Mouse (Mus musculus): ENCODE measurements at regions not wholly inside any gene's neighbourhood (a gene's known extent, or its start where the extent isn't known, plus 50 kb on each side); places are given as distances from the start of the nearest gene placed in this dataset.
A peak's percentile ranks its signal among the peaks of the same experiment; 100 is the strongest.

DNA sequence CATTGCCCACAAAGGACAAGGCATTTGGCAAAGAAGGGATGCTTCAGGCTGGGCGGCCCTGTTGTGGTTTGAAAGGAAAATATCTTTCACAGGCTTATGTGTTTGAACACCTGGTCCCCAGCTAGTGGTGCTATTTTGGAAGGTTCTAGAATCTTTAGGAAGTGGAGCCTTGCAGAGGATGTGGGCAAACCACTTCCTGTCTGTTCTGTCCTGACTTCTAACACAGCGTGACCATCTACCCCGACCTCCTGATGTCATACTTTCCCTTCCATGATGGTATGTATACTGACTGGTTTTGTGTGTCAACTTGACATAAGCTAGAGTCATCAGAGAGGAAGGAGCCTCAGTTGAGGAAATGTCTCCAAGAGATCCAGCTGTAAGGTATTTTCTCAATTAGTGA, 97.2 kb upstream of the Cops8 start:
- DNase-seq (ENCODE audit: low spot score) = no peak

GRCm38 (mm10) chr1:90506582-90506981, 96.2 kb upstream of the Cops8 start:
- no peak for DNase-seq (ENCODE audit: low spot score)

DNA sequence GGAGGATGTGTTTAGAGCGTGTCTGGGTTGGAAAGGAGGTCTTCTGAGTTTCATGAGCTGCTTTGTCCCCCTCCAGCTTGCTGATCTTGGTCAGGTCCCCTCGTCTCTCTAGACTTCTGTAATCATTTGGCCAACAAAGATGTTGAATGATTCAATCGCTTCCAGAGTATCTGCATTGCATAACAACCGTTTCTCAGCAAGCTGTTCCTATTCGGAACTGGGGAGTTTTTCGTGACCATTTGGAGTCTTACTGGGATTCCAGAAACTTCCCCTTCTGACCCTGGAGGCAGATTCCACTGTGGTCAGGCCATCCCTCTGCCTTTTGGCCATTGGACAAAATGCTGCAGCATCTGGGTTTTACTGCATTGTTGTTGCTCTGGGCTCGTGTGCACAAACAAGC, 93.4 kb upstream of the Cops8 start:
- DNase-seq (ENCODE audit: low spot score) = no peak

DNA sequence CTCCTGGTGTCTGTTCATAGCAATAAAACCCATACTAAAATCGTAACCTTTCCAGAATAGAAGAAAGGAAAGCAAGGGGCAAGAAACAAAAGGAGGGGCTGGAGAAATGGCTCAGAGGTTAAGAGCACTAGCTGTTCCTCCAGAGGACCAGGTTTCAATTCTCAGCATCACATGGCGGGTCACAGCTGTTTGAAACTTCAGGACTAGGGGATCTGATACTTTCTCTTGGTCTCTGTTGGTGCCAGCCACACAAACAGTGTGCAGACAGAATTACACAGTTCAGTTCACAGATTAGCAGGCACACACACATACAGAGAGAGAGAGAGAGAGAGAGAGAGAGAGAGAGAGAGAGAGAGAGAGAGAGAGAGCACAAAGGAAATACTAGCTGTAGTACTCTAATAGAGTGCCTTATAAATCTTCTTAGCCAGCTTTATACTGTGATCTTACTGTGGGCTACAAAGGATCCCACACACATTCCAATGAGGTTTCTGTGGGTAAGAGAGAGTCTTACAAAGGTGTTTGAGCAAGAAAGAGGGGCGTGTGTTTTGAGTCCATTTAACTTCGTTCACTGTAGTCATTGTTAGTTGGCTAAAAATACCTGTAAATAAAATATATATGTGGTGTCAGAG, 89.2 kb upstream of the Cops8 start:
- DNase-seq (ENCODE audit: low spot score) = no peak

GRCm38 (mm10) chr1:90514176-90514575, 88.6 kb upstream of the Cops8 start:
- no peak for DNase-seq (ENCODE audit: low spot score)

GRCm38 (mm10) chr1:90518584-90519265, 84.1 kb upstream of the Cops8 start:
- DNase-seq (ENCODE audit: low spot score) = no peak

GRCm38 (mm10) chr1:90519284-90520275, 83.2 kb upstream of the Cops8 start:
- no peak for DNase-seq (ENCODE audit: low spot score)

DNA sequence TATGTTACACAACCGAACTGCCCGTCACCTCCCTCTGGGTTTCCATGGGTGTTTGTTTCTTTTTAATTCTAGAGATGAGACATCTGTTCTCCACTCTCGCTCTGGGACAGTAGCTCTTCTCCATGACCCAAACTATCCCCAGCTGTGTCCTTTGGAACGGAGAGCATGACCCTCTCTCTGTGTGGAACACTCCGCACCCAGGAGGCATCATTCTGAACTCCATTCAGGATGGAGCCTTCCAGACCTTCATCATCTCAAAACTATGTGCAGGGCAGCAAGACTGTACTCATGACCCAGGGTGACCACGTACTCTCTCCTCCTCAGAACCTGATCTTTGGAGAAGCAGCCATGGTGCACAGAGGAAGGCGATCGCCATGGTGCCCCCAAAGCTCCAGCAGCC, 80.5 kb upstream of the Cops8 start:
- DNase-seq (ENCODE audit: low spot score) = peak; percentile 41

- DNase-seq (ENCODE audit: low spot score) = no peak
These were observed 78.0 kb upstream of the Cops8 start for GRCm38 (mm10) chr1:90524641-90525220.

GRCm38 (mm10) chr1:90526311-90526710, 76.5 kb upstream of the Cops8 start:
- DNase-seq (ENCODE audit: low spot score) = no peak

- no peak for DNase-seq (ENCODE audit: low spot score)
These were observed 74.6 kb upstream of the Cops8 start for GRCm38 (mm10) chr1:90527947-90528717.

DNA sequence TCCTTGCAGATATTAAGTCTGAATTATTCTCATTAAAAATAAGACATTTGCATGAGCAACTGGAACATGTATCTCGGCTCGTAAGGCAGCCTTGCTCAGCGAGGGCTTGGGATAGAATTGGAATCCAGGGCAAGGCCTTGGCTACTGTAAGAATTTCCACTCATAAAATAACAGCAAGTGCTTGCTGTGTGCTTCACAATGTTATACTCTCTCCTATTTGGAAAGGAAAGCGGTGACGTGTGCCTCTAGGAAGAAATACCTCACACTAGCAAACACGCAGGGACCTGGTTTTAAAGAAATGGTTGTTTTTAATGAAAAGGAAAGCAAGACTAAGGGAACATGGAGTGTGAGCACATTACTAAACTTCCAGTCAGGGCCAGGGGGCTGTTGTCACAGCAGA, 69.3 kb upstream of the Cops8 start:
- no peak for DNase-seq (ENCODE audit: low spot score)

GRCm38 (mm10) chr1:90536105-90536504, 66.7 kb upstream of the Cops8 start:
- DNase-seq (ENCODE audit: low spot score) = no peak

DNA sequence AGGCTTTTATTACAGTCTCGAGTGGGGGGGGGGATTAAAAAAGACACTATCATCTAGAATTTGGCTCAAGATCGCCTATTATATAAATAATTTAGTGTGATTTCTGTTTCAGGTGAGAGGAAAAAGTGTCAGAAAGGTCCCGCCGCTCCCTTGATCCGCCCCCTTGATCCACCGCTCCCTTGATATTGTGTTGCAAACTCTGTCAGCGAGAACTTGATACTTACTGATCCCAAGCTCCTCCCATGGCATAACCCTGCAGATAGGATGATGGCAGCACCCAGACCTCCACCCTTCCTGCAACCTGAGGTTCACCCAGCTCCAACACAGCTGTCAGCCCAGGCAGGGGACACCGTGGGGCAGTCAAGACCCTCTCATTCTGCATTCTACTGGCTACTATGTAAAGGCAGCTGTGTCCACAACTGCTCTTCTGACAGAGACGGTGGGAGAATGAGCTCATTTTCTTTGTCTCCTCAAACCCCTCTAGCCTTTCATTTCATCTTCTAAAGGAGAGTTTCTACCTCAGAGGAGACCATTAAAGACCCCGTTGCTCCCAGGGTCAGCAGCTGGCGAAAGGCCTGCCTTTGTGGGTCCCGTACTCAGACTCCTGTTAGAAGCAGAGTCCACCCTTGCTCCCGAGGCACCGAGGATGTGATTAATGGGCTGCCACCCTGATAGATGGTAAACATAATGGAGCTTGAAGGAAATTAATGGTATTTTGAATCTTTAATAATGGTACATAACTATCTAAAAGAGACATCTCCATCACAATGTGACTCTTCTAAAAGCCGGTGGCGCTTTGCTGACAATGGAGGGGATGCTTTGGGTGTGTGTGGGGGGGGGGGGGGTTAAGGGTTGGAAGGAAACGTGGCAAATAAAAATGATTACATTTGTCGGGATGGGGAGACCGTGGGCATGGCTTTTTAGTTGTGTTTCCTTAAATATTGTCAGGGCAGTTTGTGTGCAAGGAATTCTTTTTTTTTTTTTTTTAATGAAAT, 58.7 kb upstream of the Cops8 start:
- DNase-seq (ENCODE audit: low spot score) = no peak

DNA sequence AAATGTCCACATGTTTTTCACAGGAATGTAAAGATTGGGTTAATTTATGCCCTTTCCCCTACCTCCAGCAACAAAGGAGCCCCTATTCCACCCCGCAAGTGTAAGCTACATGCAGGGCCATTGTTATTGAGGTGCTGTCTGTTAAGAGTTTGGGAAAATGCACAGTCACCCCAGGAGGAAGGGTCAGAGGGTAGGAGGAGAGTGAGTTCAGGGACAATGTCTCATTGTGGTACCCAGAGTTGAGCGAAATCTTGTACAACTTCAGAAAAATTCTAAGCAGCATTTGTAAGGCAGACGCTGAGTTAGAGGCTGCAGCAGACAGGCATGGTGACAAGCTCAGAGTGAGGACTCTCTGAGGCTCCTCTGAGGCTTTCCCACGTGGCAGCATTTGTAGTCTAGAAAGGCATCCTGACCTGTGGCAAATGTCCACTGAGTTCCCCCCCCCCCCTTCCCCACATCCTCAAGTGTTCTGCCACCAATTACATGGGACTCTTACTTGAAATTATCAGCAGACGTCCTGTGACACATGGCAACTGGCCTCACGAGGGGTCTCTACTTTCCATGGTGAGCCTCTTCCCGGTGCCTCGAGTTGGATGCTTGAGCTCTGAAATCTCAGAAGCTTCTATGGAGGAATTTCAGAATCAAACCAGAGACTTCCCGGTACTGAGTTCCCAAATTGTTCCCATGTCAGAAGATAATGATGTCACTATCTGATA, 57.8 kb upstream of the Cops8 start:
- no peak for DNase-seq (ENCODE audit: low spot score)

GRCm38 (mm10) chr1:90552644-90553043, 50.1 kb upstream of the Cops8 start:
- no peak for DNase-seq (ENCODE audit: low spot score)
